ENCODE assay signal across 8 mouse cellular contexts in the genomic region with DNA sequence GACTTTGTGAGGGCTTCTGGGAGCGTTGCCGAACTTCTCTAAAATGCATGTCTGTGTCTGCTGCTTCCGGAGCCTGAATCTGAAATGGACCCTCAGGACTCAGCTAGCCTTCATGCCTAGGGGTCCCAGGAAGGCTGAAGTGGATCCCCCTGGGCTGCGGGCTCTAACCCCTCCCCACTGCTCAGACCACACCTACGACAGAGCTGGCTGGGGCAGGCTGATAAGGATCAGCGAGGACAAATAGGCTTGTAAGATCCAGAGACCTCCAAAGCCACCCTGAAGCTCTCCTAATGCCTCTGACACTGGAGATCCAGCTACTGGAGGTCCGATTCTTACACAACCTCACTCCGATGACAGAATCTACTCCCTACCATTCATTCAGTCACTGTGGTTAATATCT. TPM values are rescaled to one million over a fixed set of nuclear protein-coding genes. Genes with fewer than 3 reads are reported as not detected.
DNase-seq lines count a peak whose midpoint lies in the region; ATAC-seq lines count a peak whose summit lies in the region.

No protein-coding gene starts in this region.

- H3K36me3 ChIP-seq in kidney, embryonic 14.5 days (ENCODE audit: control insufficient read depth, insufficient read depth, low read length): no peaks in the 10 kb centered on the region
- H3K36me3 ChIP-seq in hindbrain, embryonic 16.5 days (ENCODE audit: control insufficient read depth, insufficient read depth, low read length): no peaks in the 10 kb centered on the region
- H3K36me3 ChIP-seq in midbrain, embryonic 14.5 days (ENCODE audit: control insufficient read depth, insufficient read depth, low read length): no peaks in the 10 kb centered on the region

- peak overlapping the region; percentile 63 for H3K4me2 ChIP-seq in kidney, embryonic 14.5 days (replicated peaks; ENCODE audit: low read depth, low read length)
- peak overlapping the region; percentile 75 for H3K4me2 ChIP-seq in hindbrain, embryonic 16.5 days (ENCODE audit: low read length)
- H3K4me2 ChIP-seq in midbrain, embryonic 14.5 days (ENCODE audit: low read length): peak overlapping the region; percentile 61

- no peaks in the 10 kb centered on the region for H3K9me3 ChIP-seq in kidney, embryonic 14.5 days (ENCODE audit: control insufficient read depth, low read length)
- H3K9me3 ChIP-seq in hindbrain, embryonic 16.5 days (ENCODE audit: control insufficient read depth, low read length): no peaks in the 10 kb centered on the region
- H3K9me3 ChIP-seq in midbrain, embryonic 14.5 days (ENCODE audit: control insufficient read depth, low read length): no peaks in the 10 kb centered on the region

- peaks cover 39% of the 10 kb centered on the region for H3K4me1 ChIP-seq in kidney, embryonic 14.5 days (ENCODE audit: control insufficient read depth, insufficient read depth, low read length)
- peaks cover 11% of the 10 kb centered on the region for H3K4me1 ChIP-seq in hindbrain, embryonic 16.5 days (ENCODE audit: control insufficient read depth, insufficient read depth, low read depth, low read length)
- peaks cover 13% of the 10 kb centered on the region; the same call in 1 of the 2 replicates for H3K4me1 ChIP-seq in midbrain, embryonic 14.5 days (ENCODE audit: control insufficient read depth, insufficient read depth, low read length)

- peak overlapping the region; percentile 86 for H3K27ac ChIP-seq in kidney, embryonic 14.5 days (ENCODE audit: low read depth, low read length)
- H3K27ac ChIP-seq in hindbrain, embryonic 16.5 days (ENCODE audit: low read depth, low read length): 0 out of 2 replicates have a peak overlapping the region, but pooled peaks have one; percentile 18
- H3K27ac ChIP-seq in midbrain, embryonic 14.5 days (replicated peaks; ENCODE audit: low read depth, low read length): no peak overlapping the region

- peak overlapping the region; percentile 29 for H3K4me3 ChIP-seq in kidney, embryonic 14.5 days (ENCODE audit: low read length)
- peak overlapping the region; percentile 47 for H3K4me3 ChIP-seq in hindbrain, embryonic 16.5 days (ENCODE audit: low read length)
- H3K4me3 ChIP-seq in midbrain, embryonic 14.5 days (replicated peaks; ENCODE audit: low read depth, low read length): peak overlapping the region; percentile 31

- H3K9ac ChIP-seq in kidney, embryonic 14.5 days (ENCODE audit: low read depth, low read length): peak overlapping the region; percentile 51
- peak overlapping the region; percentile 30 for H3K9ac ChIP-seq in hindbrain, embryonic 16.5 days (ENCODE audit: low read depth, low read length)
- H3K9ac ChIP-seq in midbrain, embryonic 14.5 days (replicated peaks; ENCODE audit: low read length): peak overlapping the region; percentile 12; the same call in 1 of the 2 replicates

- no peaks in the 10 kb centered on the region for H3K27me3 ChIP-seq in kidney, embryonic 14.5 days (ENCODE audit: control insufficient read depth, insufficient read depth, low read length)
- H3K27me3 ChIP-seq in hindbrain, embryonic 16.5 days (replicated peaks; ENCODE audit: control insufficient read depth, insufficient read depth, low read length): peaks cover 3% of the 10 kb centered on the region; the same call in 1 of the 2 replicates
- H3K27me3 ChIP-seq in midbrain, embryonic 14.5 days (ENCODE audit: control insufficient read depth, insufficient read depth, low read length): peaks cover 7% of the 10 kb centered on the region; the same call in 1 of the 2 replicates

- 5% methylated on average over 8 of the region's 8 CpGs for WGBS in kidney, embryonic 14.5 days
- 11% methylated on average over 8 of the region's 8 CpGs for WGBS in hindbrain, embryonic 16.5 days
- 10% methylated on average over 8 of the region's 8 CpGs for WGBS in midbrain, embryonic 14.5 days

- ATAC-seq in kidney, embryonic 14.5 days (ENCODE audit: low FRiP score, low TSS enrichment): peak; percentile 45; the same call in 1 of the 2 replicates
- ATAC-seq in common myeloid progenitor, adult 5-6 weeks (replicated peaks; ENCODE audit: low read depth, poor library complexity, severe bottlenecking): peak; percentile 18
- 0 out of 2 replicates have a peak, but pooled peaks have one; percentile 28 for ATAC-seq in hindbrain, embryonic 16.5 days
- no peak for ATAC-seq in midbrain, embryonic 14.5 days (ENCODE audit: low FRiP score, low TSS enrichment)

- DNase-seq in kidney, adult 9 months: no peak
- DNase-seq in midbrain, embryonic 14.5 days: no peak
- DNase-seq in layer of hippocampus, adult 8-10 months (ENCODE audit: low spot score in 2 of 2): no peak
- no peak for DNase-seq in left cerebral cortex, adult 11 months (ENCODE audit: low spot score)
- DNase-seq in kidney, adult 8-10 months: no peak

RNA-seq across cellular contexts. Expression of gene Myl3, which starts 8.6 kb away (rescaled TPM):
- 0.96 and 1.4 TPM in 2 replicates for polyA plus RNA-seq in kidney, embryonic 14.5 days (2014; fragmentation: Nextera tagmentation; extraction: Ambion mirVana)
- not detected in 2 replicates for total RNA-seq in common myeloid progenitor, adult 5-6 weeks (2017)
- polyA plus RNA-seq in hindbrain, embryonic 16.5 days (2015; fragmentation: Nextera tagmentation; extraction: Ambion mirVana): 1.1 and 2.3 TPM in 2 replicates
- 0.25 TPM in 1 of 2 replicates, not detected in the other for polyA plus RNA-seq in midbrain, embryonic 14.5 days (2014; fragmentation: Nextera tagmentation; extraction: Ambion mirVana)
- total RNA-seq in layer of hippocampus, adult 8-10 months (2022): 1 to 10 TPM in 1 of 4 experiments, under 1 TPM in 1, not detected in 2; 0.74 to 1.9 TPM

RNA-seq across cellular contexts. Expression of gene Pth1r, which starts 13.8 kb away (rescaled TPM):
- polyA plus RNA-seq in kidney, embryonic 14.5 days (2014; fragmentation: Nextera tagmentation; extraction: Ambion mirVana): 27.3 and 40.9 TPM in 2 replicates
- 0.23 TPM in 1 of 2 replicates, not detected in the other for total RNA-seq in common myeloid progenitor, adult 5-6 weeks (2017)
- 12.3 and 13.6 TPM in 2 replicates for polyA plus RNA-seq in hindbrain, embryonic 16.5 days (2015; fragmentation: Nextera tagmentation; extraction: Ambion mirVana)
- polyA plus RNA-seq in midbrain, embryonic 14.5 days (2014; fragmentation: Nextera tagmentation; extraction: Ambion mirVana): 5.8 and 9.3 TPM in 2 replicates
- total RNA-seq in layer of hippocampus, adult 8-10 months (2022): 10 to 100 TPM in 1 of 4 experiments, 1 to 10 TPM in 3; 6.1 to 10.5 (median 8.7) TPM
